Mouse (Mus musculus): ENCODE results near the gene Sash3. TPM values are rescaled to one million over a fixed set of nuclear protein-coding genes. Genes with fewer than 3 reads are reported as not detected.
A peak's percentile ranks its signal among the peaks of the same experiment; 100 is the strongest.

Sash3 gene
- polyA plus RNA-seq, 1 experiment: 100 TPM

GRCm38 (mm10) chrX:48108394-48109315 lies 37.6 kb upstream of the Sash3 start, which contains the start of gene Xpnpep2:
Gene Xpnpep2 (plus strand): TSS chrX:48108725.
- TF ChIP-seq POLR2A (IDR thresholded peaks at IDR 0.05; ENCODE audit: low read depth, low read length) (no peak), CTCF (IDR thresholded peaks at IDR 0.05; ENCODE audit: extremely low read depth, insufficient read depth, insufficient read length, insufficient replicate concordance) (no peak)
- Histone ChIP-seq H3K4me1 (ENCODE audit: control insufficient read depth, insufficient read depth, insufficient read length) (no peaks in the 10 kb centered on the region), H3K27me3 (ENCODE audit: control insufficient read depth, insufficient read depth, low read length) (no peaks in the 10 kb centered on the region), H3K36me3 (ENCODE audit: control insufficient read depth, insufficient read depth, low read length) (no peaks in the 10 kb centered on the region), H3K27ac (ENCODE audit: insufficient read depth, low read length) (no peak within 1 kb of the TSS), H3K4me3 (ENCODE audit: extremely low read depth, insufficient read depth, insufficient read length) (no peak within 1 kb of the TSS)
- DNase-seq (ENCODE audit: low read depth in 1 of 2, low spot score in 2 of 2): no peak
- WGBS: 66% methylated on average over 6 of the region's 6 CpGs

- no peaks in the 10 kb centered on the region for H3K27me3 ChIP-seq (ENCODE audit: control insufficient read depth, insufficient read depth, low read length)
- no peak for DNase-seq (ENCODE audit: low read depth in 1 of 2, low spot score in 2 of 2)
- H3K36me3 ChIP-seq (ENCODE audit: control insufficient read depth, insufficient read depth, low read length): no peaks in the 10 kb centered on the region
- WGBS: 84% methylated on average over 3 of the region's 3 CpGs
- no peak for TF ChIP-seq POLR2A (IDR thresholded peaks at IDR 0.05; ENCODE audit: low read depth, low read length)
- TF ChIP-seq CTCF (IDR thresholded peaks at IDR 0.05; ENCODE audit: extremely low read depth, insufficient read depth, insufficient read length, insufficient replicate concordance): no peak
- no peaks in the 10 kb centered on the region for H3K4me1 ChIP-seq (ENCODE audit: control insufficient read depth, insufficient read depth, insufficient read length)
- no peak overlapping the region for H3K27ac ChIP-seq (ENCODE audit: insufficient read depth, low read length)
- no peak overlapping the region for H3K4me3 ChIP-seq (ENCODE audit: extremely low read depth, insufficient read depth, insufficient read length)
Measured at GRCm38 (mm10) chrX:48109316-48109655, 37.0 kb upstream of the Sash3 start.

GRCm38 (mm10) chrX:48119294-48119693 lies 26.9 kb upstream of the Sash3 start:
- TF ChIP-seq POLR2A (IDR thresholded peaks at IDR 0.05; ENCODE audit: low read depth, low read length) (no peak), CTCF (IDR thresholded peaks at IDR 0.05; ENCODE audit: extremely low read depth, insufficient read depth, insufficient read length, insufficient replicate concordance) (no peak)
- Histone ChIP-seq H3K4me3 (ENCODE audit: extremely low read depth, insufficient read depth, insufficient read length) (no peak overlapping the region), H3K27me3 (ENCODE audit: control insufficient read depth, insufficient read depth, low read length) (no peaks in the 10 kb centered on the region), H3K4me1 (ENCODE audit: control insufficient read depth, insufficient read depth, insufficient read length) (no peaks in the 10 kb centered on the region), H3K27ac (ENCODE audit: insufficient read depth, low read length) (no peak overlapping the region), H3K36me3 (ENCODE audit: control insufficient read depth, insufficient read depth, low read length) (no peaks in the 10 kb centered on the region)
- DNase-seq (ENCODE audit: low read depth in 1 of 2, low spot score in 2 of 2): no peak

GRCm38 (mm10) chrX:48124132-48125071 lies 21.8 kb upstream of the Sash3 start:
- no peaks in the 10 kb centered on the region for H3K36me3 ChIP-seq (ENCODE audit: control insufficient read depth, insufficient read depth, low read length)
- H3K27ac ChIP-seq (ENCODE audit: insufficient read depth, low read length): no peak overlapping the region; the same call in 1 of the 2 replicates
- DNase-seq (ENCODE audit: low read depth in 1 of 2, low spot score in 2 of 2): peak in 1 of 2 experiments; percentile 57
- TF ChIP-seq CTCF (IDR thresholded peaks at IDR 0.05; ENCODE audit: extremely low read depth, insufficient read depth, insufficient read length, insufficient replicate concordance): peak; percentile 61; the same call in 1 of the 2 replicates
- TF ChIP-seq POLR2A (IDR thresholded peaks at IDR 0.05; ENCODE audit: low read depth, low read length): no peak
- no peaks in the 10 kb centered on the region for H3K27me3 ChIP-seq (ENCODE audit: control insufficient read depth, insufficient read depth, low read length)
- WGBS: 40% methylated on average over 17 of the region's 17 CpGs
- H3K4me3 ChIP-seq (ENCODE audit: extremely low read depth, insufficient read depth, insufficient read length): no peak overlapping the region; the same call in 1 of the 2 replicates
- H3K4me1 ChIP-seq (ENCODE audit: control insufficient read depth, insufficient read depth, insufficient read length): peaks cover 9% of the 10 kb centered on the region; the same call in 1 of the 2 replicates

- Histone ChIP-seq H3K4me3 (ENCODE audit: extremely low read depth, insufficient read depth, insufficient read length) (no peak overlapping the region), H3K4me1 (ENCODE audit: control insufficient read depth, insufficient read depth, insufficient read length) (peaks cover 9% of the 10 kb centered on the region; the same call in 1 of the 2 replicates), H3K27me3 (ENCODE audit: control insufficient read depth, insufficient read depth, low read length) (no peaks in the 10 kb centered on the region), H3K36me3 (ENCODE audit: control insufficient read depth, insufficient read depth, low read length) (no peaks in the 10 kb centered on the region), H3K27ac (ENCODE audit: insufficient read depth, low read length) (peak overlapping the region; percentile 68)
- TF ChIP-seq POLR2A (IDR thresholded peaks at IDR 0.05; ENCODE audit: low read depth, low read length): no peak
- TF ChIP-seq CTCF (IDR thresholded peaks at IDR 0.05; ENCODE audit: extremely low read depth, insufficient read depth, insufficient read length, insufficient replicate concordance): no peak
- WGBS: 66% methylated on average over 6 of the region's 6 CpGs
- no peak for DNase-seq (ENCODE audit: low read depth in 1 of 2, low spot score in 2 of 2)
Measured at GRCm38 (mm10) chrX:48126903-48127476, 19.2 kb upstream of the Sash3 start.

- Histone ChIP-seq H3K4me3 (ENCODE audit: extremely low read depth, insufficient read depth, insufficient read length) (no peak overlapping the region), H3K4me1 (ENCODE audit: control insufficient read depth, insufficient read depth, insufficient read length) (peaks cover 9% of the 10 kb centered on the region; the same call in 1 of the 2 replicates), H3K36me3 (ENCODE audit: control insufficient read depth, insufficient read depth, low read length) (no peaks in the 10 kb centered on the region), H3K27ac (ENCODE audit: insufficient read depth, low read length) (peak overlapping the region; percentile 90), H3K27me3 (ENCODE audit: control insufficient read depth, insufficient read depth, low read length) (no peaks in the 10 kb centered on the region)
- peak in 1 of 2 experiments; percentile 36 for DNase-seq (ENCODE audit: low read depth in 1 of 2, low spot score in 2 of 2)
- TF ChIP-seq POLR2A (IDR thresholded peaks at IDR 0.05; ENCODE audit: low read depth, low read length): no peak
- TF ChIP-seq CTCF (IDR thresholded peaks at IDR 0.05; ENCODE audit: extremely low read depth, insufficient read depth, insufficient read length, insufficient replicate concordance): no peak
- 50% methylated on average over 6 of the region's 6 CpGs for WGBS
Measured at GRCm38 (mm10) chrX:48127502-48128218, 18.6 kb upstream of the Sash3 start.
